Mouse (Mus musculus) right cerebral cortex, postnatal 10 days (tissue): ENCODE data around the gene Ntrk2.

Source experiments
- DNase-seq, 2 experiments: peaks; one replicate each; pipeline ENCODE4 v3.0.0; 2021; ENCODE audit warnings: low spot score in 2 of 2

The Ntrk2 gene

DNA sequence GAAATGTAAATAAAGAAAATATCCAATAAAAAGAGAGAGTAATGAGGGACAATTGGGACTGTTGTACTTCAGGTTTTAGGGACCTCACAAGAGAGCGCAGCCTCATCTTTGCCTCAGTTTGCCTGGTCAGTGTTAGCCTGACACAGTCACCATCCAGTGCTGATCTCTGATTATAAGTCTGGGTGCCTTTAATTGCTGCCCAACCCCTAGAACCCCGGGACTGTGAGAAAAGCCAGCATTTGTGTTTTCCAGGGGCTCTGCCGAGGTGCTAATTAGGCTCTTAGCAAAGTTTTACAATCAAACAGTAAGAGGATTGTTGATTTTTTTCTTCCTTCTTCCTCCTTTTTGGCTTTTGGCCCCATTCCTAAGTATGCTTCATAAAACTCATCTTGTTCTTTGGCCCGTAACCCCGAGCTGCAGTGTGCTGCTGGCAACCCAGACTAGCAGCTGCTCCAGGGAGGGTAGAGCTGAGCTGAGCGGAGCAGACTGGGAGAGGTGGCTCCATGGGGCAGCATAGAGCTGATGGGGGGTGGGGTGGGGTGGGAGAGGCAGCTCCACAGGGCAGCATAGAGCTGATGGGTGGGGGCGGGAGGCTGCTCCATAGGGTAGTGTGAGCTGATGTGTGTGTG lies 34.5 kb downstream of the Ntrk2 start:
- peak in 1 of 2 experiments; percentile 62 for DNase-seq

- no peak for DNase-seq
These were observed 37.5 kb downstream of the Ntrk2 start for GRCm38 (mm10) chr13:58843826-58844225.

GRCm38 (mm10) chr13:58848578-58848977 lies 42.2 kb downstream of the Ntrk2 start:
- DNase-seq: no peak

DNA sequence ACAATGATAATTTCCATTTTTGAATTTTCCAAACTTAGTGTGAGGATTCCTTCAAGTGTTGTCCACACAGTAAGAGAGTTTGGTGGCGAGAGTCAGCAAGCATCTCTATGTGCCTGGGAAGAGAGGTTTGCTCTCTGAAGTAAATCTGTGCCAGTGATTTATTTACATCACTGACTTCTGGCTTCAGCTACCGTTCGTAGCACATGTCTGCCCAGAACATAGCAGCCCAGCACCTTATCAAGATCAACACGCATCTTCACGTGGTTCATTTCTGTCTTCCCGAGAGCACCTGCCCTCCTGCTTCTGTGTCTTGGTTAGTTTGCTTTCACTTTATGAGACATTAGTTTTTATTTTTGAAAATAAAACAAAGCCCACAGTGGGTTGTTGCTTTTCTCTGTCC lies 47.3 kb downstream of the Ntrk2 start:
- no peak for DNase-seq

DNA sequence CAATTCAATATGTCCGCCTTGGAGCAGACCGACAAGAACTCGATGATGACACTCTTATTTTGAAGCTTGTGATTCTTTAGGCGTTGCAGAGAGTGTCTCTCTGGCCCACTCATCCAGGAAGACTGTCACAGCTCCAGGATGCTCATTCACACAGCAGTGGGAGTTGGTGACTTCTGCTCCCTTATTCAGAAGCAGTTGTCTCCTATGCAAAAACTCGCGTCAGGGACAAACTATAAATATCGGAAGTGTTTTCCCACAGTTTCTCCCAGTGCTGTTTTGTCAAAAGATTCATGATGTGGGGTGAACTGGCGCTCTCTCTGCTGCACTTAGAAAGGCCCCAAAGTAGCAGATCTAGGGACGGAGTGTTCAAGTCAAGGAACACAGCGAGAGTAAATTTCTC lies 59.9 kb downstream of the Ntrk2 start:
- DNase-seq: peak in 1 of 2 experiments; percentile 74

- no peak for DNase-seq
These were observed 60.5 kb downstream of the Ntrk2 start for GRCm38 (mm10) chr13:58866776-58867435.

GRCm38 (mm10) chr13:58882468-58882867 lies 76.1 kb downstream of the Ntrk2 start:
- DNase-seq: no peak

- no peak for DNase-seq
These were observed 76.5 kb downstream of the Ntrk2 start for GRCm38 (mm10) chr13:58882916-58883315.

- DNase-seq: no peak
These were observed 79.7 kb downstream of the Ntrk2 start for GRCm38 (mm10) chr13:58886108-58886507.

DNA sequence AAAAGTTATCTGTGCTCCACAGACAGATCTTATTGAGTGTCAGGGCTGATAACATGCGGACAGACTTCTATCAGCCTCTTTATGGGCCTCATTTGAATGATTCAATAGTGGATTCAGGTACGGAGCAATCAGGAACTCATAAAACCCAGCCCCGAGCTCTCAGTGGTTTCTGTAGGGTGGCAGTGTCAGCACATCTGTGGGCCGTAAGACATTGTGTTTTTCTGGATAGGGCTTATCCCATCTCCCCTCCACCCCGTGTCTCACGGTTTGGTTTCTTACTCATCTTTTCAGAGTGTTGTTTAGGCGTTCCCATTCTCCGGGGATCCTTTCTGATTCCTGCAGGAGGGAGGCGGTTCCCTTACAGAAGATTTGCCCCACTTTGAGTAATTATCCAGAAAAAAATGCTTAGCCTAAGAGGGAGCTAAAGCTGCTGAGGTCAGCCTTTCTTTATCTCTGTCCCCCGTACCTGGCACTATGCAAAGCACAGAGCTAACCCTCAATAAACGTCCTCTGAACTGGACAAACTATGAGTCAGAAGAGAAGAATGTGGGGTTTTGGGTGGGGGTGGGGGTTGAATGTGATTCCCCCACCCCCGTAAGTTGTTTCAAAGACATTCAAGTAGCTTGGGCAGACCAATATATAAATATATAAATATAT lies 90.0 kb downstream of the Ntrk2 start:
- no peak for DNase-seq

GRCm38 (mm10) chr13:58899337-58899736 lies 93.0 kb downstream of the Ntrk2 start:
- DNase-seq: no peak

DNA sequence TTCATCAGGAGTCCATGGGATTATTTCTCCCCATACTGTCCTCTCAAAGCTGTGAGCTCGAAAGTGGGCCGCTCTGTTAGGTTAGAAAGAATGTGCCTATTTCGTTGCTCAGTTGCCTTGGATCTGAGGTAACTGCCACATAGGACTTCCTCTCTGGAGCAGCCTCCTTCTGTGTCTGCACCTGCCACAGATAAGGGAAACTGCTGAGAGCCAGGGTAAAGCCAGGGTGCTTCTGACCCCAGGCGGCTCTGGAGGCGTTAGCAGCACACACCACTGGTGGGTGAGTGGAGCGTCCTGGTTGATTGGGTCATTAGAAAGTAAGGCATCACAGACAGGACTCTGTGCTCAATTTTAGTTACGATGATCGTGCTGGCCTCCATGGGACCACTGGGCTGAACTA lies 95.9 kb downstream of the Ntrk2 start:
- no peak for DNase-seq

DNA sequence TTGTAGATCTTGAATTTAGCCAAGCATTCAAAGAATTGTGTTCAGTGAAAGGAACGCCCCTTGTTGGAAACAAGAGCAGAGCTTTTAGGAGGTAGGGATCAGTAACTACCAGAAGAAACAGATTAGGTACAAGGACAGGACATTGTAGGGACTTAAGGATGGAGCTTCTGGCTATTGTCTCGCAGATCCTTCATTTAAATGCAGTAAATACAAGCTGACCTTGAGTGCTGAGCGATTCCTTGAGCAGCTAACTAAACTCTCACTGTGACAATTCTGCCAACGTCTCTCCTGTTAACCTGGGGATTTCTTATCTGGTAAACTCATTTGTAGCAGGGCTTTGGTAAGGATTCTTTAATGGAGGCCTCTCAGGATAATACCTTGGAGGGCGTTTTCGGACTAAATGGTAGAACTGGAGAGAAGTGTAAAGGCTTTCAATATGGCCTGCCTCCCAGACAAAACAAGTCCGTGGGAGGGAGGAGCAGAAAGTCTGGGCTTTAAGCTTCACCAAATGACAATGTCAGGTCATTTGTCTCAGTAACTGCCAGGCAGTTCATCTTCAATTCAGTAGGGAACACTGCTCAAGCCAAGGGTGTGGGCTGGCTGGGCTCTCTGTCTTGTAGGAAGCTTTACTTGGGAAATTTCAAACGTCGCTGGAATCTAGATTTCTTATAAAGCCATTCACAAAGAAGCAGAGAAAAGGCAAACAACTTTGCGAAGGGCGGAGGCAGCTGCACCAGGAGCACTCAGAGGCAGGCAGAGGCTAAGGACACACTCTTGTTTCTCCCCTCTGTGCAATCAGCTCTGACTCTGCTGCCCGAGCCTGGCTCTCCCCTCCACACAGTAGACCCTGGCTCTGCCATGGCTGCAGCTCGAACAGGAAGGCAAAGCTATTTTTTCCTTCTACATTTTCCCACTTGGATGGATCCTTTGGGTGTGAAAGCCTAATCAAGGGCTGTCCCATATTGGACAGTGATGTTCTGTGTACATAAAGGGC lies 98.7 kb downstream of the Ntrk2 start:
- DNase-seq: no peak

- no peak for DNase-seq
These were observed 105.6 kb downstream of the Ntrk2 start for GRCm38 (mm10) chr13:58911936-58912335.

DNA sequence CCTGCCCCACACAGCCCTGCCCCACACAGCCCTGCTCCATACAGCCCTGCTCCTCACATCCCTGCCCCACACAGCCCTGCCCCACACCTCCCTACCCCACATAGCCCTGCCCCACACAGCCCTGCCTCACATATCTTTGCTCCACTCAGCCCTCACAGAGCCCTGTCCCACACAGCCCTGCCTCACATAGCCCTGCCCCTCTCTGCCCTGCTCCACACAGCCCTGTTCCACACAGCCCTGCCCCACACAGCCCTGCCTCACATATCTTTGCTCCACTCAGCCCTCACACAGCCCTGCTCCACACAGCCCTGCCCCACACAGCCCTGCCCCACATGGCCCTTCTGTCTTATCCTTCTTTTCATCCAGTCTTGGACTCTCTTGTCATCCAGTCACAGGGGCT lies 106.2 kb downstream of the Ntrk2 start:
- no peak for DNase-seq

DNA sequence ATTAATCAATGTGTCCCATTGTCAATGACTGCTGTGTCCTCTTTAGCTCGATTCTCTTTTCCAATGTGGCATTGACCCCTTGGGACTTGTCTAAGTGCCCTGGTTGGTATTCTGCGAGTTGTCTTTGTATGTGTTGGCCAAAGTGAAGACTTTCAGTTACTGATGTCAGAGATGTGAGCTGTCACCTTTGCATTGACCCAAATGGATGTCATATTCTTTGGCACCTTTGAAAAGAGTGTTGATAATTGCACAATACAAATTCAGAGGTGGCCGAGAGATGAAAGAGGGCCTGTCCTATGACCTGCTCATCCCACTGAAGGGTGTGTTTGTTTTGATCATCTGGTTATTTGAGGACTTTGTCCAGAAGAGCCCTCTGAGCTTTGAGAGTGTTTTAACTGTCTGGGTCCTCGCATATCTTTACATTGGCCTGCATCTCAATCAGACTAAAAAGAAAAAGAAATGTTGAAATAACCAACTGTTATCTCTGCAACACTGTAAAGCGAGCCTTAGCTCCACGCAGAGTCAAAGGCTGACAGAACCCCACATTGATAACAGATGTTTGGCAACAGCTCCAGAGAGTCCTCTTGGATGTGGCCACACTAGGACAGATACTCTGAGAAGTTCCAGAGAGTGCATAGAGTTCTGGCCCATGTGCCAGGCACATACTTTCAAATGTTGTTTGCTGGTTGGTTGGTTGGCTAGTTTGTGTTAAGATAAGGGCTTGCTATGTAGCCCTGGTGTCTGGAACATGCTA lies 107.9 kb downstream of the Ntrk2 start:
- DNase-seq: no peak

DNA sequence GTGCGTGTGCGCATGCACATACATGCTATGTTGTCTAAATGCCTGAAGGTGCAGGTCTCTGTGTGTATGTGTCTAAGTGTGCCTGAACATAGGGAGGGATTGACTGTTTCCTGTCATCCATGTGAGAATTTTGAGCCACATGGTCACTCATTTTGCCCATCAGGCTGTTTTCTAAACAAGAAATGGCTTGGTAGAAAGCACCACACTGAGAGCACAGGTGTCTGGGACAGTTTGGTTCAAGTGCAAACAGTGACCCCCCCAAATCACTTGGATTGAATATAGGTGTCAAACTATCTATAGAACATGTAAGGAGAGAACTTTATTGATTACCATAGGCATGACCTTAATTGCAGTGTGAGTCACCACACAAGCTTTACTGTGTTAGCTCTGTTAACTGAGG lies 110.0 kb downstream of the Ntrk2 start:
- no peak for DNase-seq

- DNase-seq: no peak
These were observed 113.9 kb downstream of the Ntrk2 start for GRCm38 (mm10) chr13:58920241-58920640.

DNA sequence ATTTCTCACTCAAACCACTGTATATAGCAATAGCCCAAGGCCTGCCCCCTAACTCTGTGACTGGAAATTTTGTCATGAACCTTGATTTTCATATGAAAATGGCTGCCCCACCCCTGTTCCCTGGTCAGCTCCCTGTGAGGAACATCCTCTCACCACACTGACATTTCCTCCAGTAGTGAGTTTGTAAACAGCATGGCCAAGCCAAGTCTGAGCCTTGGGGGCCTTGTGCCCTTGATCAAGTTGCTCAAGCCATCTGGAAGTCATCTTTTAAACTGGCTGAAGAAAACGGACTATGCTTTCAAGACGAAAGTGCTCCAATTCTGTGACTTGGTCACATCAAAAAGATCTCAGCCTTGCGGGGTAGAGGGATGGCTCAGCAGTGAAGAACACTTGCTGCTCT lies 114.9 kb downstream of the Ntrk2 start:
- DNase-seq: no peak

DNA sequence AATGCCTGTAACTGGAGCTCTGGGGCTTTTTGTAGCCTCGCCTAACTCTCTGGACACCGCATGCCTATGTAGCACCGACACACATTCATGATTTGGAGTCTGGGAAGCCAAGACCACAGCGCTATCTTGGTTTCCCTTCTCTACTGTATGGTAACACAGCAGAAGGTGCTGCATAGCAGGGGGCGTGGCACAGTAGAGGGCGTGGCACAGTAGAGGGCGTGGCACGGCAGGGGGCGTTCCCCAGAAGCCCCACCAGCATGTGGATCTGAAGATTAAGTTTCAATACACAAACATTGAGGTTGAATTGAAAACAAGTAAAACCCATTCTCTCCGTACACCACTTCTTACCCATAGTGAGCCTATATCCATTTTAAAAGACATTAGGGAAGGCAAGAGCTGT lies 115.3 kb downstream of the Ntrk2 start:
- no peak for DNase-seq

GRCm38 (mm10) chr13:58922174-58922573 lies 115.8 kb downstream of the Ntrk2 start:
- no peak for DNase-seq
